Mouse (Mus musculus): ENCODE data around the gene Tex19.2. TPM values are rescaled to one million over a fixed set of nuclear protein-coding genes. Genes with fewer than 3 reads are reported as not detected.
"Not testable (repeated sequence)": the region's sequence is repeated elsewhere in the genome, so short reads cannot be mapped to it uniquely, and the experiment has no call there.

Tex19.2 gene
- polyA plus RNA-seq, 1 experiment, result not detected

DNA sequence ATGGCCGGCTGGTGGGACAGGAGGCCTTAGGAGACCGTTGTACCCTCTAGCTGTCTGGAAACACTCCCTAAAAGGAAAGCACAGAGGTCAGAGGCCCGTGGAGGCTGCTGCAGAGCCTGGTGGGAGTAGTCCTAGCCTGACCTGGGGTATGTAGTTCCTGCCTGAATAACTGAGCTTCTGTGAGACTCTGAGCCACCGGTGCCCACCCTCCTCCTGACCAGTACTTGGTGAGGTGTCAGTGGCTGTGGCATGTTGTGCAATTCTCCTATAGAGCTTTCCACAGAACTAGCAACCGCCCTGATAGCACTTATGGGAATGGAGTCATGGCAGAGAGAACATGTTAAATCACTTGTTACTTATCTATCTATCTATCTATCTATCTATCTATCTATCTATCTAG is 42.8 kb downstream of the Tex19.2 start:
- Histone ChIP-seq H3K27me3 (ENCODE audit: control insufficient read depth, insufficient read depth, low read length) (no peaks in the 10 kb centered on the region), H3K4me1 (ENCODE audit: control insufficient read depth, insufficient read depth, low read length) (no peaks in the 10 kb centered on the region), H3K27ac (ENCODE audit: insufficient read depth, low read length) (no peak overlapping the region), H3K4me3 (replicated peaks; ENCODE audit: insufficient read depth, low read depth, low read length) (no peak overlapping the region)
- no peak for DNase-seq
- TF ChIP-seq POLR2A (IDR thresholded peaks at IDR 0.05; ENCODE audit: borderline replicate concordance, insufficient read depth, low read length) (no peak), CTCF (IDR thresholded peaks at IDR 0.05; ENCODE audit: borderline replicate concordance, insufficient read depth, low read depth, low read length) (no peak)
- 68% methylated on average over 5 of the region's 5 CpGs for WGBS

DNA sequence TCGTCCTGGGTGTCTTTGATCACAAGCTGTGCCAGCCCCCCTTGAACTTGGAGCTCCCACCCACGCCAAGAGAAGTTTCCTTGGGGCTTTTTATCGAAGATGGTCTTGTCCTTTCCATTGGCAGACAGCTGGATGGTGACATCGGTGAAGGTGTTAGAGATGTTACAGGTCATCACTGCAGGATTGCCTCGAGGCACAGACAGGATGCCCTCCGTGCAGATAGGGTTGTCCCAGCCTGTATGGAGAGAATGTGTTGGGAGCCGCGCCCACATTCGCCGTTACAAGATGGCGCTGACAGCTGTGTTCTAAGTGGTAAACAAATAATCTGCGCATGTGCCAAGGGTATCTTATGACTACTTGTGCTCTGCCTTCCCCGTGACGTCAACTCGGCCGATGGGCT is 48.8 kb downstream of the Tex19.2 start:
- H3K4me3 ChIP-seq (replicated peaks; ENCODE audit: insufficient read depth, low read depth, low read length); H3K27me3 ChIP-seq (ENCODE audit: control insufficient read depth, insufficient read depth, low read length); H3K27ac ChIP-seq (ENCODE audit: insufficient read depth, low read length); H3K4me1 ChIP-seq (ENCODE audit: control insufficient read depth, insufficient read depth, low read length); DNase-seq: not testable (repeated sequence)
- 89% methylated on average over 12 of the region's 16 CpGs for WGBS

- Histone ChIP-seq H3K27ac (ENCODE audit: insufficient read depth, low read length) (no peak overlapping the region), H3K27me3 (ENCODE audit: control insufficient read depth, insufficient read depth, low read length) (no peaks in the 10 kb centered on the region), H3K4me1 (ENCODE audit: control insufficient read depth, insufficient read depth, low read length) (no peaks in the 10 kb centered on the region), H3K4me3 (replicated peaks; ENCODE audit: insufficient read depth, low read depth, low read length) (no peak overlapping the region)
- 78% methylated on average over 2 of the region's 2 CpGs for WGBS
- DNase-seq, result no peak
- TF ChIP-seq POLR2A (IDR thresholded peaks at IDR 0.05; ENCODE audit: borderline replicate concordance, insufficient read depth, low read length), result no peak
- TF ChIP-seq CTCF (IDR thresholded peaks at IDR 0.05; ENCODE audit: borderline replicate concordance, insufficient read depth, low read depth, low read length), result no peak
Measured at GRCm38 (mm10) chr11:121067895-121068294, 50.6 kb downstream of the Tex19.2 start.

Other genes with a start within 250 kb of the Tex19.2 start
- gene Ccdc57, start 185.8 kb downstream of the Tex19.2 start, polyA plus RNA-seq (2012; rRNA removed), result 4.4 TPM in 2 replicates
- 1.6 and 1.9 TPM in 2 replicates for gene Slc16a3, start 170.2 kb downstream of the Tex19.2 start, polyA plus RNA-seq (2012; rRNA removed)
- gene Csnk1d, start 127.3 kb downstream of the Tex19.2 start, polyA plus RNA-seq (2012; rRNA removed), result 110 and 111 TPM in 2 replicates
- gene Cd7, start 79.3 kb downstream of the Tex19.2 start, polyA plus RNA-seq (2012; rRNA removed), result 0.11 and 0.19 TPM in 2 replicates
- not detected in 2 replicates for gene Sectm1b, start 55.1 kb downstream of the Tex19.2 start, polyA plus RNA-seq (2012; rRNA removed)
- gene Sectm1a, start 37.5 kb downstream of the Tex19.2 start, polyA plus RNA-seq (2012; rRNA removed), result not detected in 2 replicates
- gene Tex19.1, start 27.5 kb upstream of the Tex19.2 start, polyA plus RNA-seq (2012; rRNA removed), result 0.11 TPM in 1 of 2 replicates, not detected in the other
- 0.59 and 0.63 TPM in 2 replicates for gene Uts2r, start 41.6 kb upstream of the Tex19.2 start, polyA plus RNA-seq (2012; rRNA removed)
- gene Hexdc, start 85.8 kb upstream of the Tex19.2 start, polyA plus RNA-seq (2012; rRNA removed), result 54.1 and 61.0 TPM in 2 replicates
- 11.4 and 12.0 TPM in 2 replicates for gene Ogfod3, start 86.0 kb upstream of the Tex19.2 start, polyA plus RNA-seq (2012; rRNA removed)
- gene Cybc1, start 110.6 kb upstream of the Tex19.2 start, polyA plus RNA-seq (2012; rRNA removed), result 36.2 and 37.4 TPM in 2 replicates
- gene Narf, start 118.6 kb upstream of the Tex19.2 start, polyA plus RNA-seq (2012; rRNA removed), result 60.4 and 68.9 TPM in 2 replicates
- 44.7 and 47.1 TPM in 2 replicates for gene Foxk2, start 141.3 kb upstream of the Tex19.2 start, polyA plus RNA-seq (2012; rRNA removed)
- 65.4 and 66.3 TPM in 2 replicates for gene Wdr45b, start 235.8 kb upstream of the Tex19.2 start, polyA plus RNA-seq (2012; rRNA removed)